Mouse (Mus musculus): Measurements from ENCODE around the gene Olfr1043. TPM values are rescaled to one million over a fixed set of nuclear protein-coding genes. Genes with fewer than 3 reads are reported as not detected.
"Not testable (repeated sequence)": the region's sequence is repeated elsewhere in the genome, so short reads cannot be mapped to it uniquely, and the experiment has no call there.

Gene Olfr1043
- not detected in 2 replicates for polyA plus RNA-seq (2015; fragmentation: Nextera tagmentation; extraction: Ambion mirVana)

- H3K4me1 ChIP-seq (replicated peaks): no peaks in the 10 kb centered on the region
- no peak for ATAC-seq
- 94% methylated on average over 2 of the region's 2 CpGs for WGBS
- H3K36me3 ChIP-seq: no peaks in the 10 kb centered on the region
- H3K4me3 ChIP-seq (replicated peaks): no peak within 1 kb of the TSS
- no peaks in the 10 kb centered on the region for H3K27me3 ChIP-seq (replicated peaks)
- H3K9ac ChIP-seq: no peak within 1 kb of the TSS
- no peaks in the 10 kb centered on the region for H3K9me3 ChIP-seq
- H3K4me2 ChIP-seq (replicated peaks): no peak within 1 kb of the TSS
- H3K27ac ChIP-seq: no peak within 1 kb of the TSS
Observed at GRCm38 (mm10) chr2:86167422-86167821, at the start of gene Olfr1043. Gene Olfr1043 (minus strand): TSS chr2:86167522.

- Histone ChIP-seq H3K36me3 (no peaks in the 10 kb centered on the region), H3K9me3 (no peaks in the 10 kb centered on the region), H3K4me2 (replicated peaks) (no peak within 1 kb of the TSS), H3K27me3 (replicated peaks) (no peaks in the 10 kb centered on the region), H3K27ac (no peak within 1 kb of the TSS), H3K4me3 (replicated peaks) (no peak within 1 kb of the TSS), H3K9ac (no peak within 1 kb of the TSS), H3K4me1 (replicated peaks) (no peaks in the 10 kb centered on the region)
- no peak for ATAC-seq
Observed at GRCm38 (mm10) chr2:86202909-86203308, 35.6 kb upstream of the Olfr1043 start, which contains the start of gene Olfr1045. Gene Olfr1045 (minus strand): TSS chr2:86203009.

- no peak for ATAC-seq
- no peaks in the 10 kb centered on the region for H3K9me3 ChIP-seq
- WGBS: 46% methylated on average over 1 of the region's 1 CpGs
Observed at GRCm38 (mm10) chr2:86195863-86196262, 28.5 kb upstream of the Olfr1043 start.

GRCm38 (mm10) chr2:86185583-86185982, 18.3 kb upstream of the Olfr1043 start, which contains the start of gene Olfr52:
Gene Olfr52 (minus strand): TSS chr2:86185683.
- Histone ChIP-seq H3K4me3 (replicated peaks) (no peak within 1 kb of the TSS), H3K9ac (no peak within 1 kb of the TSS), H3K4me2 (replicated peaks) (no peak within 1 kb of the TSS), H3K4me1 (replicated peaks) (no peaks in the 10 kb centered on the region), H3K9me3 (no peaks in the 10 kb centered on the region), H3K27me3 (replicated peaks) (no peaks in the 10 kb centered on the region), H3K36me3 (no peaks in the 10 kb centered on the region), H3K27ac (no peak within 1 kb of the TSS)
- no peak for ATAC-seq

More at GRCm38 (mm10) chr2:86195863-86196262, 28.5 kb upstream of the Olfr1043 start:
- Histone ChIP-seq H3K4me2 (replicated peaks) (no peak overlapping the region), H3K36me3 (no peaks in the 10 kb centered on the region), H3K27me3 (replicated peaks) (no peaks in the 10 kb centered on the region), H3K4me3 (replicated peaks) (no peak overlapping the region), H3K27ac (no peak overlapping the region), H3K4me1 (replicated peaks) (no peaks in the 10 kb centered on the region), H3K9ac (no peak overlapping the region)

- no peaks in the 10 kb centered on the region for H3K36me3 ChIP-seq
- H3K4me2 ChIP-seq (replicated peaks): no peak overlapping the region
- H3K27ac ChIP-seq: no peak overlapping the region
- ATAC-seq: no peak
- no peak overlapping the region for H3K9ac ChIP-seq
- no peaks in the 10 kb centered on the region for H3K9me3 ChIP-seq
- WGBS: 76% methylated on average over 3 of the region's 3 CpGs
- H3K27me3 ChIP-seq (replicated peaks): no peaks in the 10 kb centered on the region
- no peak overlapping the region for H3K4me3 ChIP-seq (replicated peaks)
- no peaks in the 10 kb centered on the region for H3K4me1 ChIP-seq (replicated peaks)
Observed at GRCm38 (mm10) chr2:86179950-86180349, 12.6 kb upstream of the Olfr1043 start.

- Histone ChIP-seq H3K4me1 (replicated peaks) (no peaks in the 10 kb centered on the region), H3K9ac (no peak within 1 kb of the TSS), H3K4me2 (replicated peaks) (no peak within 1 kb of the TSS), H3K27ac (no peak within 1 kb of the TSS), H3K9me3 (no peaks in the 10 kb centered on the region), H3K4me3 (replicated peaks) (no peak within 1 kb of the TSS), H3K27me3 (replicated peaks) (no peaks in the 10 kb centered on the region), H3K36me3 (no peaks in the 10 kb centered on the region)
- ATAC-seq: no peak
Observed at GRCm38 (mm10) chr2:86177720-86178119, 10.4 kb upstream of the Olfr1043 start, which contains the start of gene Olfr1044. Gene Olfr1044 (minus strand): TSS chr2:86177820.

- 84% methylated on average over 7 of the region's 7 CpGs for WGBS
- H3K4me3 ChIP-seq (replicated peaks); ATAC-seq: not testable (repeated sequence)
Observed at GRCm38 (mm10) chr2:86175422-86175821, 8.1 kb upstream of the Olfr1043 start.

GRCm38 (mm10) chr2:86161738-86162137, 5.6 kb downstream of the Olfr1043 start, which contains the start of gene Olfr1042:
Gene Olfr1042 (minus strand): TSS chr2:86161838.
- Histone ChIP-seq H3K27me3 (replicated peaks) (no peaks in the 10 kb centered on the region), H3K4me2 (replicated peaks) (no peak within 1 kb of the TSS), H3K36me3 (no peaks in the 10 kb centered on the region), H3K4me3 (replicated peaks) (no peak within 1 kb of the TSS), H3K9me3 (no peaks in the 10 kb centered on the region), H3K27ac (no peak within 1 kb of the TSS), H3K9ac (no peak within 1 kb of the TSS), H3K4me1 (replicated peaks) (no peaks in the 10 kb centered on the region)
- 81% methylated on average over 2 of the region's 2 CpGs for WGBS
- no peak for ATAC-seq

More at GRCm38 (mm10) chr2:86175422-86175821, 8.1 kb upstream of the Olfr1043 start:
- not testable (repeated sequence) for H3K4me1 ChIP-seq (replicated peaks); H3K9me3 ChIP-seq; H3K4me2 ChIP-seq (replicated peaks); H3K27ac ChIP-seq; H3K27me3 ChIP-seq (replicated peaks); H3K36me3 ChIP-seq; H3K9ac ChIP-seq

- Histone ChIP-seq H3K9ac (no peak within 1 kb of the TSS), H3K4me1 (replicated peaks) (no peaks in the 10 kb centered on the region), H3K4me2 (replicated peaks) (no peak within 1 kb of the TSS), H3K4me3 (replicated peaks) (no peak within 1 kb of the TSS), H3K27ac (no peak within 1 kb of the TSS), H3K9me3 (no peaks in the 10 kb centered on the region), H3K36me3 (no peaks in the 10 kb centered on the region), H3K27me3 (replicated peaks) (no peaks in the 10 kb centered on the region)
- no peak for ATAC-seq
- WGBS: 80% methylated on average over 1 of the region's 1 CpGs
Observed at GRCm38 (mm10) chr2:86146632-86147031, 20.7 kb downstream of the Olfr1043 start, which contains the start of gene Olfr1040. Gene Olfr1040 (minus strand): TSS chr2:86146732.

GRCm38 (mm10) chr2:86135828-86136227, 31.5 kb downstream of the Olfr1043 start, which contains the start of gene Olfr1039:
Gene Olfr1039 (minus strand): TSS chr2:86135928.
- Histone ChIP-seq H3K4me1 (replicated peaks) (no peaks in the 10 kb centered on the region), H3K27ac (no peak within 1 kb of the TSS), H3K27me3 (replicated peaks) (no peaks in the 10 kb centered on the region), H3K36me3 (no peaks in the 10 kb centered on the region), H3K9me3 (no peaks in the 10 kb centered on the region), H3K4me3 (replicated peaks) (no peak within 1 kb of the TSS), H3K4me2 (replicated peaks) (no peak within 1 kb of the TSS), H3K9ac (no peak within 1 kb of the TSS)
- ATAC-seq: no peak
- WGBS: 96% methylated on average over 1 of the region's 1 CpGs

Other genes starting within 250 kb of the Olfr1043 start
- gene Olfr1026, start 246.0 kb downstream of the Olfr1043 start, polyA plus RNA-seq (2015; fragmentation: Nextera tagmentation; extraction: Ambion mirVana): not detected in 2 replicates
- not detected in 2 replicates for gene Olfr1028, start 217.1 kb downstream of the Olfr1043 start, polyA plus RNA-seq (2015; fragmentation: Nextera tagmentation; extraction: Ambion mirVana)
- gene Olfr1029, start 193.6 kb downstream of the Olfr1043 start, polyA plus RNA-seq (2015; fragmentation: Nextera tagmentation; extraction: Ambion mirVana): not detected in 2 replicates
- not detected in 2 replicates for gene Olfr1030, start 188.2 kb downstream of the Olfr1043 start, polyA plus RNA-seq (2015; fragmentation: Nextera tagmentation; extraction: Ambion mirVana)
- not detected in 2 replicates for gene Olfr1031, start 177.2 kb downstream of the Olfr1043 start, polyA plus RNA-seq (2015; fragmentation: Nextera tagmentation; extraction: Ambion mirVana)
- gene Olfr1032, start 162.0 kb downstream of the Olfr1043 start, polyA plus RNA-seq (2015; fragmentation: Nextera tagmentation; extraction: Ambion mirVana): not detected in 2 replicates
- gene Olfr1033, start 146.9 kb downstream of the Olfr1043 start, polyA plus RNA-seq (2015; fragmentation: Nextera tagmentation; extraction: Ambion mirVana): 2.8 and 3.4 TPM in 2 replicates
- 0.03 and 0.06 TPM in 2 replicates for gene Olfr1034, start 121.7 kb downstream of the Olfr1043 start, polyA plus RNA-seq (2015; fragmentation: Nextera tagmentation; extraction: Ambion mirVana)
- gene Olfr1036, start 93.5 kb downstream of the Olfr1043 start, polyA plus RNA-seq (2015; fragmentation: Nextera tagmentation; extraction: Ambion mirVana): not detected in 2 replicates
- not detected in 2 replicates for gene Olfr1037, start 80.1 kb downstream of the Olfr1043 start, polyA plus RNA-seq (2015; fragmentation: Nextera tagmentation; extraction: Ambion mirVana)
- not detected in 2 replicates for gene Olfr1039, start 31.6 kb downstream of the Olfr1043 start, polyA plus RNA-seq (2015; fragmentation: Nextera tagmentation; extraction: Ambion mirVana)
- gene Olfr1040, start 20.8 kb downstream of the Olfr1043 start, polyA plus RNA-seq (2015; fragmentation: Nextera tagmentation; extraction: Ambion mirVana): not detected in 2 replicates
- not detected in 2 replicates for gene Olfr1042, start 5.7 kb downstream of the Olfr1043 start, polyA plus RNA-seq (2015; fragmentation: Nextera tagmentation; extraction: Ambion mirVana)
- gene Olfr1044, start 10.3 kb upstream of the Olfr1043 start, polyA plus RNA-seq (2015; fragmentation: Nextera tagmentation; extraction: Ambion mirVana): not detected in 2 replicates
- not detected in 2 replicates for gene Olfr52, start 18.2 kb upstream of the Olfr1043 start, polyA plus RNA-seq (2015; fragmentation: Nextera tagmentation; extraction: Ambion mirVana)
- gene Olfr1045, start 35.5 kb upstream of the Olfr1043 start, polyA plus RNA-seq (2015; fragmentation: Nextera tagmentation; extraction: Ambion mirVana): not detected in 2 replicates
- not detected in 2 replicates for gene Olfr1046, start 51.8 kb upstream of the Olfr1043 start, polyA plus RNA-seq (2015; fragmentation: Nextera tagmentation; extraction: Ambion mirVana)
- gene Olfr1047, start 63.9 kb upstream of the Olfr1043 start, polyA plus RNA-seq (2015; fragmentation: Nextera tagmentation; extraction: Ambion mirVana): not detected in 2 replicates
- gene Olfr1048, start 72.8 kb upstream of the Olfr1043 start, polyA plus RNA-seq (2015; fragmentation: Nextera tagmentation; extraction: Ambion mirVana): not detected in 2 replicates
- gene Olfr1049, start 90.8 kb upstream of the Olfr1043 start, polyA plus RNA-seq (2015; fragmentation: Nextera tagmentation; extraction: Ambion mirVana): not detected in 2 replicates
- not detected in 2 replicates for gene Olfr1051, start 111.6 kb upstream of the Olfr1043 start, polyA plus RNA-seq (2015; fragmentation: Nextera tagmentation; extraction: Ambion mirVana)
- gene Olfr1052, start 124.9 kb upstream of the Olfr1043 start, polyA plus RNA-seq (2015; fragmentation: Nextera tagmentation; extraction: Ambion mirVana): not detected in 2 replicates
- not detected in 2 replicates for gene Olfr1053, start 147.8 kb upstream of the Olfr1043 start, polyA plus RNA-seq (2015; fragmentation: Nextera tagmentation; extraction: Ambion mirVana)
- not detected in 2 replicates for gene Olfr1054, start 167.9 kb upstream of the Olfr1043 start, polyA plus RNA-seq (2015; fragmentation: Nextera tagmentation; extraction: Ambion mirVana)
- not detected in 2 replicates for gene Olfr1055, start 182.8 kb upstream of the Olfr1043 start, polyA plus RNA-seq (2015; fragmentation: Nextera tagmentation; extraction: Ambion mirVana)
- gene Olfr1056, start 194.9 kb upstream of the Olfr1043 start, polyA plus RNA-seq (2015; fragmentation: Nextera tagmentation; extraction: Ambion mirVana): not detected in 2 replicates
- not detected in 2 replicates for gene Olfr1057, start 210.9 kb upstream of the Olfr1043 start, polyA plus RNA-seq (2015; fragmentation: Nextera tagmentation; extraction: Ambion mirVana)
- gene Olfr1058, start 221.0 kb upstream of the Olfr1043 start, polyA plus RNA-seq (2015; fragmentation: Nextera tagmentation; extraction: Ambion mirVana): not detected in 2 replicates
- gene Olfr1061, start 246.5 kb upstream of the Olfr1043 start, polyA plus RNA-seq (2015; fragmentation: Nextera tagmentation; extraction: Ambion mirVana): not detected in 2 replicates